Mouse (Mus musculus): ENCODE measurements at regions not wholly inside any gene's neighbourhood (a gene's known extent, or its start where the extent isn't known, plus 50 kb on each side); places are given as distances from the start of the nearest gene placed in this dataset.
A peak's percentile ranks its signal among the peaks of the same experiment; 100 is the strongest.

DNA sequence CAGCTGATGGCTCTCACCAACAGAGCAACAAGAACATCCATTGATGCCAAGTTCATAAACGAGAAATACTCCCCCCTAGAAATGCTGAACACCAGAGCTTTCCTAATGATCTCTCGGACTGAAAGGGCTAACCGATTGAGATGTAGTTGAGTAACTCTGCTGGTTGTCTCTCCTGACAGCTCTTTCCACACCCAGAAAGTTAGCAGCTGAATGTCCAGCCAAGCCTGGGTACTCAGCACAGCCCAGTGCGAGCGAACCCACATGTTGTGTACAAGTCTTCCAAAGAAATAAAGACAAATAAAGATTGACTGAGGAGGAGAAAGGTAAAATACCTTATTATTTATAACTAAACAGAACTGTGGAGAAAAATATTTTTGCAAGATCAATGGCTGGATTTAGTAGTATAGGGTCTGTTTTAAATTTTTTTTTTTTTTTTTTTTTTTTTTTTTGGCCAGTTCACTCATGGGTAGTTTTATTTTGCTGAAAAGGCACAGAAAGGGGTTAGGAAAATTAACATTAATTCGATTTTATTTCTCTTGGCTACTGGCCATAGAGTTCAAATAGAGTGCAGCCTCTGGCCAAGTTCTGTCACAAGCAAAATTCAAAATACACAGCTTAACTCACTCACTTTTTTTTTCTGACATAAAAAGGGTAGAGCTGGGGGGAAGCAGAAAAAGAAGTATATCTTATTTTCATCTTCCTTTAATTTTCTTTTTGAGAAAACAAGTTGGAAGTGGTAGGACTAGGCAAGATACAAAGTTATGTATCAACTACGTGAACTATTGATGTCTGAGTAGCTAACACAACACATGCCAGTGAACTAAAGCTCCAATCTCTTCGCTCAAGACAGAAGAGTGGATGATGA lies 261.2 kb upstream of the Npvf start:
- DNase-seq (ENCODE audit: low spot score in 2 of 2) = no peak

DNA sequence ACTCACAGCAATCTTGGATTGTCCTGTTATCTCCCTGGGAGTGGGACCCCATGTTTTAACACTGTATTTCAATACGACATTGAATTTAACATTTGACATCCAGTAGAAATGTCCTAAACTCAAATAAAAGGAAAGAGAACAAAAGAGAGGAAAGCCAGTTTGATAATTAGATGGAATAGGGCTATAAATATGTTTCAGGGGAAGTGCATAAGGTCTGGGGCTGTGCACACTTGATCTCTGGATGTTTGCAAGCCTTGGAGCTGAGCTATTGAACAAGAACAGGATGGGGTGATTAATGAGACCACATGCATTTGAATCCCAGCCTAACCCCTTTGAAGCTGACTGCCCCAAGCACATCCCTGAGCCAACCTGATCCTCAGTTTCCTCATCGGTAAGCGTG lies 264.0 kb upstream of the Npvf start:
- DNase-seq (ENCODE audit: low spot score in 2 of 2) = no peak

DNA sequence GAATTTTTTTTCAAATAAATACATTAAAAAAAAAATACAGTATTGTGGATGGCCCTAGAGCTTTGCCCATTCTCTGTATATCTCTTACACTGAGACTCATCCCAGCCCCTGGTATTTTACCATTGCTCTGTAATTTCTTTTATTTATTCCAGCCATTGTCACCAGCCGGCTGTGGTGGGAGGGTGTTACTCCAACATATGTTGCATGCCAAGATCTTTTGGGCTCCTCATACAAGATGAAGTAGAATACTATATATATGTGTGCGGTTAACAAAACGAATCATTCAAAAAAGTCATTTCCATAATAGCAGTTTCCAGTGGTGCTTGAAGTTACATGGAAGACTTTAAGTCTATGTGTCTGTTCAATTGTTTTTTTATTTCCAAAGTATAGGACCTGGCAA lies 268.0 kb upstream of the Npvf start:
- DNase-seq (ENCODE audit: low spot score in 2 of 2) = no peak

DNA sequence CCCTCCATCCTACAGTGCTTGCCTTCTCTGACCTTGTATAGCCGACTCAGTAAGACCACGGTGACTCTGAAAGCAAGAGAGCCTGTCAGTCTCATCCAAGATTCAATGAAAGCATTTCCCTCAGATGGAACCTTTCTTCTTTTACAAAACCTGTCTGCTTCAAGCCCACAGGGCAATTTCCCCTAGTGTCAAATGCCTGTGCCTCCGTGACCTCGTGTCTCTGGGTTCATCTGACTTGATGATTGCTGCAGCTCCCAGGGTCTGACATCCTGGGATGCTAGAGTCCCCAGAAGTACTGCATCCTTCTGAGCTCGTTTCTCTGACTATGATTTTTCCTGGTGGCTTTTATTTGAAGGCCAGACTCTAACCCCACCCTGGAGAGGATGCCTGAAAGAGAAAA lies 270.3 kb upstream of the Npvf start:
- no peak for DNase-seq (ENCODE audit: low spot score in 2 of 2)

DNA sequence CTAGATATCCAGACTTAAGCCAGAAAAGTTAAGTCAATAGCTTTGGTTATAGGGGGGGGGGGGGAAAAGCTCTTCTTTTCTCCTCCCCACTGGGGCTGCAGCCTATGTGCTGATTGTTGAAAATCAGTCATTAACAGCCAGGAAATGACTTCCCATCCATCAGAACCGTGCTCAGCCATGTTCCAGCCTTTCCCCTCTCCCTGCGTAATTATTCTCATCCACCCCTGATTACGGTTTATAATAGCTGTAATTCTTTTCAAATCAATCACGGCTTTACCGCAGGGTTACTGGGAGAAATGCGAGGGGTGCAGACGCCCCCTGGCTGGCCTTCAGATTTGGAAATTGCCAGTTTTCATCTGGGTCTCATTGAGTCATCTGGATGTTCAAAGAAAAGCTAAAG lies 270.8 kb upstream of the Npvf start:
- DNase-seq (ENCODE audit: low spot score in 2 of 2) = no peak

DNA sequence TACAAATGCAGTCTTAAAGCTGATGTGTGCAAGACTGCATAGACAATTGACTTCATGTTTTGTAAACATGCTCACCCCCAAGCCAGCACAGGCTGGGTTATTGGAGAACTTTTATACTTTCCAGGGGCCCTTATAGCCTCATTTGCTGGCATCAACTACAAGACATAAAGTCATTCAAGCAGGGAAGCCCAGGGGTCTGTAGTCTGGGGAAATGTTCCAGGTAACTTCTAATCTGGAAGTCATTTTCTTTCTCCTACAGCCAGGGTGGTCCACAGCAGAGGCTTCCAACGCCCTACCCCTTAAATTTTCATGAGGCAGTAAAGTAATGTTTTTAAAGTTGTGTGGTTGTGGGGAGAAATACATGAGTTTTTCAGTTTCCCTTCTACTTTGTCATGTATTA lies 272.1 kb upstream of the Npvf start:
- no peak for DNase-seq (ENCODE audit: low spot score in 2 of 2)

DNA sequence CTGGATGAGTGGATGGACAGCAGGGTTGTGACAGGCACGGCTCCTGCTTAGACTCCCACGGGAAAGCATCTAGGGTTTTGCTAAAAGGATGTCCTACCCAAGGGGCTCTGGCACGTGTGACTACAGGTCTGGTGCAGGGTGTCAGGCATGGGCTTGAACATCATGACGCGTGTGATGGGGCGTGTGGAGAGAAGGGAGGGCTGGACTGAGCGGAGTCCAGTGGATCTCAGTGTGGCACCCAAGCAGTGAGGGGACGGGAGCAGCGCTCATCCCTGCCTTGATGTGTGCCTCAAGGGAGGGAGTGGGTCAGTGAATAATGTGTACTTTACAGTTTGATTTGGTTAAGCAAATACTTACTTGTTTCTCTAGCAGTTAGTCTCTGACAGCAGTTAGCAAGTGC lies 275.3 kb upstream of the Npvf start:
- no peak for DNase-seq (ENCODE audit: low spot score in 2 of 2)

DNA sequence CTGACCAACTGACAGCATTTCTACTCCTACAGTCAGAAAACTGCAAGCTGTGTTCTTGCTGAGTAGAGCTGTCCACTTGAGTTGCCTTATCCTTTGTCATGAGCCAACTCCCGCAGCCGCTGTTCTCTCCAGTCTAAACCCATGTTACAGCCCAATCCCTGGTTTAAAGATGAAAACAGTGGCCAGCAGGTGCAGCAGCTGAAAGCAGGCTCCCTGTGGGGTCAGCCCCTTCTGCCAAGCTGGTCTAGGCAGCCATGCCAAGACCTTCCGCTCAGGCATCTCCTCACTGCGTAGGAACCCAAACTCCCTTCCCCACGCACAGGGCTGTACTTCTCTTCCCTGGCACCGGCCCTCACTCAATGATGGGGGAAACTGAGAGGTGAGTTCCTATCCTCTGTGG lies 279.3 kb upstream of the Npvf start:
- no peak for DNase-seq (ENCODE audit: low spot score in 2 of 2)

DNA sequence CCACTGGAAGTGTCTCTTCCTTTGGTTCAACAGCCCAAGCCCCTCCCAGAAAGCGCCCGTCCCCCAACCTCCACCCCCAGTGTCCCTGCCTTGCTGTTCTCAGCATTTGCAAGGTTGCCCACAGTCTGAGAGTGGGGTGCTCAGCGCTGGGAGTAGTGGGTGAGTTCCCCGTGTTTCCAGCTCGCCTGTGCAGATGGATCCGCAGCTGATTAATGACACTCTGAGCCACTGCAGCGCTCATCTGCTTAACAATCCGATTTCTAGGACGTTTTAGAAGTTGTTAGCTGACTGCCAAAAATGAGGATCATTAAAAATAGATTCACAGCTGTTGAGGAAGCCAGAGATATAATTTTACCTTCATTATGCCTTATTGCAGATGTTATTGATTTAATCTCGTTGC lies 280.0 kb upstream of the Npvf start:
- DNase-seq (ENCODE audit: low spot score in 2 of 2) = no peak

DNA sequence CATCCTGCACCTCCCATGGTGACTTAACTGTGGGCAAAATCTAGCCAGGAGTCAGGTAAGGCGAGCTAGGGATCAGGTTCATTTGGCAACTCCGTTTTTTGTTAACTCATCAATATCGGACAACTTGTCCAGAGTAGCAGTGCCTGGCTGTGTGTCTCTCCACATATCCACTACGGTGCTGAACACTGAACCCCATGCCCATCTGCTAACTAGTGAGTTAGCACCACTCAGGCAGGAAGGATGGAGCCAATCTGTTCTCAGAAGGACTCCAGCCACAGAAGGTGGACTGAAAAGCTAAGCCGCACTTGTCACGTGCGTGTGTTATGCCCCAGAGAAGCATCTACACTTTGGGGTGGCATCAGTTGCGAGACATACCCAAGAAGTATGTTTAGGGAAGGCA lies 282.1 kb upstream of the Npvf start:
- no peak for DNase-seq (ENCODE audit: low spot score in 2 of 2)

DNA sequence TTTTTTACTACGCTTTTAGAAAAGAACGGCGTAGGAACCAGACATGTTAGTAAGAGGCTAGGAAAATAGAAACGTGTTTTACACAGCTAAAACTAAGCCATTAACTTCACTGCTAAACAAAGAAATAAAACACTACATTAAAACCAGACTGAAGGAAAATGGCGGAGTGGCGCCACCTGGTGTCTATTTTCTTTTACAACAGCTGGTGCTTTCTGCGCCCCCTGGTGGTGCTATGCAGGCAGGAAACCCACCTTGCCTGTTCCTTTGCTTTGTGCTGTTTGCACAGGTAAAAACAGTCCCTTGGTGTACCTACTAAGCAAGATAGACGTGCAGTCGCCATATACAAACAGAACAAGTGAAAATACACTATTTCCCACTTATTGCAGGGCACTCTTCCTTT lies 282.9 kb upstream of the Npvf start:
- peak; percentile 61 to 76 for DNase-seq (ENCODE audit: low spot score in 2 of 2)

DNA sequence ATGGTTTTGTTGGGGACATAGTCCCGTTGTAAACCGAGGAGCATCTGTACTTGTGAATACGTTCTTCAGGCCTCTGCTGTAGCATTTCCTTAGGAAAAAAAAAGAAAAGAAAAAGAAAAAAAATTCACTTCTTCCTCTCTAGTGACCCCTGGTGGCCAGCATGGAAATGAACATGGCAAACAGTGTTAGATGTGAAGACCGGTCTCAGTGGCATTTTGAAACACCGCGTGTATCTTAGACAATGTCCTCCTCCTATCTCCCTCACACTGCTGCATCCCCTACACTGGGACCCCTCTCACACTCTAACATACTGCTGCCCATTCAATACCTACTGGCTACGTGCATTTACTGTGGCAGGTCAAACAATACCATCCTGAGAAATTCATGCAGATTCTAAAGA lies 284.6 kb upstream of the Npvf start:
- peak in 1 of 2 experiments; percentile 43 for DNase-seq (ENCODE audit: low spot score in 2 of 2)

DNA sequence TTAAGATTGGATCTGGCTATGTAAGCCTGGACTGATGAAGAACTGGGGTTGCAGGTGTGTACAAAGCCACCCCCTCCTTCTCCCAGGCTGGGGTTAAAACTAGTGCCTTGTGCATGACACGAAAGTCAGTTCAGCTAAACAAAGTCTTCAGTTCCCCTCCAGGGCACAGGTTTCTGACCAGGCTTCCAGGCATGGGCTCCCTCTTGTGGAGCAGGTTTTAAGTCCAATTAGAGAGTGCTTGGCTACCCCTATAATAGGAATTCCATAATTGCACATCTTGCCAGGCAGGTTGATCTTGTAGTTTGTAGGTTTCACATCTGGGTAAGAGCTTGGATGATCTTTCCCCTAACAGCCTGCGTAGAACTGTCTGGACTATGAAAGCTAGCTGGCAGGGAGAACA lies 285.2 kb upstream of the Npvf start:
- no peak for DNase-seq (ENCODE audit: low spot score in 2 of 2)

DNA sequence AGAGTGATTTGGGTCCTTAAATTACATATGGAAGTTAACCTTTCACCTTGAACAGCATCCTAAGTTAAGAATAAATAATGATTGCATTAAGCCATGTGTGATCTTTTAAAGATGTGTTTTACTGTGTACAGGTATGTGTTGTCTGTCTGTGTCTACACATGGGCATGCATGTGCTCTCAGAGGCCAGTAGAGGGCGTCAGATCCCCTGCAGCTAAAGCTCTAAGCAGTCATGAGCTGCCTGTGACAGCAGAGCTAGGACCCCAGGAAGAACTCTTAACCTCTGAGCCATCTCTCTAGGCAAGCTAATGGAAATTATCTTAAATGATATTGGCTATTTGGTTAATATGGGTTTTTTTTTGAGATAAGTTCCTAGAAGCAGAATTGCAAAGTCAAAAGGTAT lies 285.9 kb upstream of the Npvf start:
- DNase-seq (ENCODE audit: low spot score in 2 of 2) = no peak

DNA sequence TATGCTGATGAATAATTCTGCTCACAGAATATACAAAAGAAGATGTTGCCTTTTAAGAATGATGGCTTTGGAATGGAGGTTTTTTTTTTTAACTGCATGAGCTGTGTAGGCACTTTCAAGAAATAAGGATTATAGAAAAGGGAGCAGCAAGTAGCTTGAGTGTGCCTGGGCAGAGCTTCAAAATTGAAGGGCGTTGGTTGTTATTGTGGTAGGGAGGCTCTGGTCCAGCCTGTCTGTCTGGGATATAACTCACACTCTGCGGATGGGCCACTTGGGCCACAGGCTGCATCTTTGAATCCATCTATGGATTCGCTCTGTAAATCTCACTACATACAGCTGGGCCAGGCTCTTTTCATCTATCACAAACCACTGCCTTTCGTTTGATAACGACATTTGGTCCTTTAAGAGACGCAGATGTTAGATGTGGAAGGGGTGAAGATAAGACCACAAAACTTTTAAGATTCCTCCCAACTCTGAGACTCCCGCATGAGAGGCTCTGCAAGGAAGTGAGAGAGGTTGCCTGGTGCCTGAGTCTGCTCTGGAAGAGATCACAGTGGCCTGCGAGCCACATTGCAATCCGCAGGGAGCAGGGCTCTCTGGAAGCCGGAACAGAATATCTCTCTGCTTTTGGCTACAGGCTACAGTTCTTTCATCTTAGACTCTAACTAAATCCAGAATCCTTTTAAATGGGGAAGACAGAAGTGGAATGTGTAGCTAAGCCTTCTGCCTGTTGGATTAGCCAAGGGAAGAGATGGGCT lies 286.6 kb upstream of the Npvf start:
- peak in 1 of 2 experiments; percentile 53 for DNase-seq (ENCODE audit: low spot score in 2 of 2)

DNA sequence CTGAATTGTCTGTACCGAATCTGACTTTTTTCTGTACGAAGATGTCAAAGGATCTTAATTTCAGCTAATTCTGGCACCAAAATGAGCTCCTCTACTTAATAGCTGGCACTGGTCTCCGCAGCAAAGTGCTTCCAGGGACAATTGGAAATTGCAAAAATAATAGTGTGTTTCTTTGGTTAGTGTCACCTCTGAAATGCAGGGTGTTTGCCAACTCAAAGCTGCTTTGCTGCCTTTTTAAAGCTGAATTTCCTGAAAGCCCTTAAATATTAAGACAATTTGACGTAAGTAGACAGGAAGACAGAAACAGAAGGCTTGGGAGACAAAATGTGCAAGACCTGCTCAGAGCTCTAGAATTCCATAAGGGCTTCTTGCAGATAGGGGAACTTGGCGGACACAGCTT lies 288.5 kb upstream of the Npvf start:
- DNase-seq (ENCODE audit: low spot score in 2 of 2) = no peak

DNA sequence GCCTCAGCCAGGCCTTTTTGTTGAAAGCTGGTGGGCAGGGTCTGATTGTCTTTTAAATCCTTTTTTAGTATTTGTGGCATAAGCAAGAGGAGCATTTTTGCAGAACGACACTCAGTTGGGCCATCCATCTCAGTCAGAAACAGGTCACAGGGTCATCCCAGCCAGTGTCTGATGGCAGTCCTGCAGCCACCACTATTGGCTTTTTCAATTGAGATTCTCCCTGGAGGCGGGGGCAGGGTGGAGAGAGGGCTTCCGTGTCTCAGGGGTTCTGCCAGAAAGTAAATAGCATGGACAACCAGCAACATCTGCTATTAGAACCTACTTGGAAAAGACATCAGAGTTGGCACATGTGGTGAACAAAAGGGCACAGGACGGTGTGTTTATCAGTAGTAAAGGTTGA lies 293.8 kb upstream of the Npvf start:
- no peak for DNase-seq (ENCODE audit: low spot score in 2 of 2)

DNA sequence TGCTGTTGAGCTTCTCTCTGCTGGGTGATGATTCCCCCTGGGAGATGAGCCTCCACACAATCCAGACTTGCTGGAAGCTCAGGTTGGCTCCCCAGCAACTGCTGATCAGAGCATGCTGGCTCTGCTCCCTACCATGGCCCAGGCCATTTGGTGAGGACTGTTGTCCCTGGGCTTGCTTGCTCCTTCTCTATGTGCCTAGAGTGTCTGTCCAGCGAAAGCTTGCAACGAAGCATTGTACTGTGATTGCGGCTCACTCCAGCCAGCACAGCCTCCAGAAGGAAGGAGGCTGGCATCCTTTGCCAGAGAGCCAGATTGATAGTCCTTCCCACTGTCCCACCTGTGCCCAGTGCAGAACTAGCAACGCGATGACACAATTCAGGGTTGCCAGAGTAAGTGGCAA lies 295.1 kb upstream of the Npvf start:
- DNase-seq (ENCODE audit: low spot score in 2 of 2) = no peak

DNA sequence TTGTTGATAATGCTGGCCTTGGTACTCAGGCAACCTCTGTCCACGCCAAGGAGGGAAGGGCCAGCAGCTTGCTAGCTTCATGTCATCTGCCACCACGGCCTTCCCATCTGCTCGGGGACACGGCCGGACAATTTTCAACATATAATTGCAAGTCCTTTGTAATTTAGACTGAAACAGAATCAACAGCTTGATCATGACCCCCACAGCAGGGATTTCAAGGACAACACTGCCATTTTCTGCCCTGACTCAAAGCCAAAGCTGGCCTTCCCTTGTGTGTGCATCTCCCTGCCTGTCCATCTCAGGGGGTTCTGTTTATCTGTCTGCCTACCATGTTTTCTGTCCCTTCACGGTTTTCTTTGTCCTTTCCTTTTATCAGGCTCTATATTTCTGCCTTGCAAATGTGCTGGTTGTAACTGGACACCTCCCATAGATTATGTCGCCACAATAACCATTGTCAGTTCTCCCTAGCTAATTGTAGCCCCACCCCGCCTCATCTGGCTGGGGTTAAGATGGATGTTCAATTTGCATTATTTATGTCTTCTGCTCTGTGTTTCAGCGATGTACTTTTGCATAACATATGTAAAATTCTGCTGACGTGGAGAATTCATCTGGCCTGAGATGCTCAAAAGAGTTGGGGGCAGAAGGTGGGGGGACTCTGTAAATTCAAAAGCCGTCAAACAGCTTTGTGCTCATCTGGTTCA lies 295.8 kb upstream of the Npvf start:
- DNase-seq (ENCODE audit: low spot score in 2 of 2) = no peak

DNA sequence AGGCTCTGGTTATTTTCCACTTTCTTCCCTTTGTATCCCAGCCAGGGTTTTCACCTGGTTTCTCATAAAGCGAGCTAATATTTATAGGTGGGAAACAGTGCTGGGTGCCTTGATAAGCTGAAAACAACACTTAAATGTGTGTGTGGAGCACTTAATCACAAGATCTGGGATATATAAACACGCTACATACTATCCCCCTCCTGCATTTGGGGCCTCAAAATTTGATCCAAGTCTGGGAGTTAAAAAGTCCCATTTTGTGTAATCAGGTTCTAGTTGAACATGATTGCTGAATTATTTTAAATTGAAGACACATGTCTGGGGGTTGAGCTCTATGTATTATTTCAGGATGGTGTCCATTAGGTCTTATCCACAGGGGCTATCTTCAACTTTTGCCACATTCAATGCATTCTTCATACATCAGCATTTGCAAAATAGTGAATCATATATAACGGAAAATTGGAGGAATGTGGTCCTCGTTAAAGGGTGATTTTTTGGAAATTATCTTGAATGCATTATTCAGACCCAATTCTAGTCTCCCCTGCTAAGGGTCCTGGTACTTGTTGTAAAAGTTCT lies 303.2 kb upstream of the Npvf start:
- DNase-seq (ENCODE audit: low spot score in 2 of 2) = no peak

DNA sequence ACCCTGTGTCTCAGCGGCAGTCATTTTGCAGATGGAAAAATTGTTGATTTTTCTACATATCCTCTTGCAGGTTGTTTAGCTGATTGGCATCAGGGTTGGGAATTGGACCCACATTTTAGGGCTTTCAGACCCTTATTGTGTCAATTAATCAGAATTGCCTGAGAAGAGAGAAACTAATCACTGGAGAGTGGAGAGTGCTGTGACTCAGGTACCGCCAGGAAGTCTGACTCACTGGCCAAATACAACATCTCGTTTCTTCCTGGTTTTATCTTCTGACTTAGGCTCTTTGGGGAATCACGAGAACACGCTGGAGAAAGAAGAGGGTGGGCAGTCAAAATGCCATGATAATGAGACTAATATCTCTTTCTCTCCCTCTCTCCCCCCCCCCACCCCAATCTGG lies 306.1 kb upstream of the Npvf start:
- no peak for DNase-seq (ENCODE audit: low spot score in 2 of 2)

DNA sequence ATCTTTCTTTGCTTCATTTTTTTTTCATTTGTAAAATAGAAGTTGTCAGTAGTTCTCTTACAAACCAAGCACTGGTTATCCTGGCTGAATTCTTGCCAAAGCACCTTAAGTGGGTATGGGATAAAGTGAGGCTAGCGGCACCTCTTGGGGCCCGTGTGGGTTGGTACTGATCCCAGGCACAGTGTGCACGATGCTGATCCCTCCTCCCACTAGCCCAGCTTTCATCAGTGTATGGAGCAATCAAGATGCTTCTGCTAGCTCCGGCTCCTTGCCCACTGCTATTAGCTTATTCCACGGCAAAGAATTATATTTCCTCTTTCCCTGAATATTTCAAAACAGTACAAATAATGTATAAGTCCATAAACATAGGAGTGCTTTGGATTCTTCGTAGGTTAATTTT lies 307.4 kb upstream of the Npvf start:
- no peak for DNase-seq (ENCODE audit: low spot score in 2 of 2)
